Mouse (Mus musculus) lung, embryonic 14.5 days (tissue): ENCODE data around the gene Ccpg1. TPM values are rescaled to one million over a fixed set of nuclear protein-coding genes. Genes with fewer than 3 reads are reported as not detected.

Experiments
- ATAC-seq: fragments of 200-750 bp; cut with Nextera tagmentation; 2 replicates; pipeline ENCODE4 v1.8.0; 2017; ENCODE audit warnings: mild to moderate bottlenecking, moderate TSS enrichment, moderate library complexity; ENCODE audit not compliant: insufficient read depth
- DNase-seq: peaks from one replicate; pipeline ENCODE4 v3.0.0-alpha.2; 2015
- H3K27ac ChIP-seq: fragments of 300-500 bp; sonication (generic); 2 replicates; pipeline ENCODE4 v1.5.1; 2014; ENCODE audit warnings: low read depth, mild to moderate bottlenecking, moderate library complexity
- H3K27me3 ChIP-seq: fragments of 300-500 bp; sonication (generic); 2 replicates; pipeline ENCODE4 v1.6.1; 2014; ENCODE audit warnings: low read length, control low read depth; ENCODE audit not compliant: insufficient read depth
- H3K36me3 ChIP-seq: fragments of 300-500 bp; sonication (generic); 2 replicates; pipeline ENCODE4 v1.6.1; 2014; ENCODE audit warnings: control low read depth; ENCODE audit not compliant: insufficient read depth
- H3K4me1 ChIP-seq: fragments of 300-500 bp; sonication (generic); 2 replicates; pipeline ENCODE4 v1.6.1; 2014; ENCODE audit warnings: antibody characterized with exemption, control low read depth; ENCODE audit not compliant: insufficient read depth
- H3K4me2 ChIP-seq: fragments of 300-500 bp; sonication (generic); 2 replicates; pipeline ENCODE4 v1.6.1; 2014; ENCODE audit warnings: mild to moderate bottlenecking
- H3K4me3 ChIP-seq: fragments of 300-500 bp; sonication (generic); 2 replicates; pipeline ENCODE4 v1.5.1; 2014; ENCODE audit warnings: low read depth, low read length
- H3K9ac ChIP-seq: fragments of 300-500 bp; sonication (generic); 2 replicates; pipeline ENCODE4 v1.6.1; 2014
- H3K9me3 ChIP-seq: fragments of 300-500 bp; sonication (generic); 2 replicates; pipeline ENCODE4 v1.6.1; 2016; ENCODE audit warnings: low read depth, low read length, control low read depth
- CTCF ChIP-seq: IDR thresholded peaks from 2 replicates; pipeline ENCODE4 v1.5.1; 2016; ENCODE audit warnings: antibody characterized with exemption, low read depth
- WGBS: fragments of 180-500 bp; shearing (Covaris S2); extraction: QIAGEN DNeasy Blood & Tissue Kit; methylation state at CpG from one replicate; pipeline ENCODE4 v1.1.7; 2014; 5-methylcytosine and 5-hydroxymethylcytosine counted together
- polyA plus RNA-seq: library from polyadenylated mRNA; unstranded; fragments of >200 nt; fragmentation: Nextera tagmentation; extraction: Ambion mirVana; gene quantifications from 2 replicates; pipeline ENCODE4 v1.2.1, GENCODE M21; 2014

Ccpg1 gene
- polyA plus RNA-seq, 1 experiment from 2014 or later, result 20.6 TPM

GRCm38 (mm10) chr9:72955546-72955945 lies 29.7 kb upstream of the Ccpg1 start:
- DNase-seq, result peak; percentile 78
- Histone ChIP-seq H3K9ac (no peak overlapping the region), H3K9me3 (no peaks in the 10 kb centered on the region), H3K27ac (no peak overlapping the region), H3K36me3 (no peaks in the 10 kb centered on the region), H3K4me1 (peaks cover 4% of the 10 kb centered on the region; the same call in 1 of the 2 replicates), H3K4me3 (no peak overlapping the region), H3K4me2 (no peak overlapping the region), H3K27me3 (no peaks in the 10 kb centered on the region)
- no peak for ATAC-seq
- WGBS, result 27% methylated on average over 1 of the region's 1 CpGs
- peak; percentile 79 for TF ChIP-seq CTCF

- peak; percentile 93 for DNase-seq
- H3K9me3 ChIP-seq, result no peaks in the 10 kb centered on the region
- ATAC-seq, result peak; percentile 94
- H3K27ac ChIP-seq, result peak within 1 kb of the TSS; percentile 50; the same call in 1 of the 2 replicates
- H3K4me3 ChIP-seq, result peak within 1 kb of the TSS; percentile 68
- 1% methylated on average over 43 of the region's 43 CpGs for WGBS
- no peaks in the 10 kb centered on the region for H3K36me3 ChIP-seq
- peak within 1 kb of the TSS; percentile 69 for H3K4me2 ChIP-seq
- H3K4me1 ChIP-seq, result peaks cover 4% of the 10 kb centered on the region; the same call in 1 of the 2 replicates
- H3K27me3 ChIP-seq, result no peaks in the 10 kb centered on the region
- peak within 1 kb of the TSS; percentile 63 for H3K9ac ChIP-seq
- TF ChIP-seq CTCF, result peak; percentile 42
These were observed 26.4 kb upstream of the Ccpg1 start, which contains the start of the genes Dyx1c1 and Gm44503 for GRCm38 (mm10) chr9:72958521-72959450. TSS of gene Dyx1c1 (plus strand) at chr9:72958785. TSS of gene Gm44503 (plus strand) at chr9:72958852.

- Histone ChIP-seq H3K9ac (no peak overlapping the region), H3K27me3 (no peaks in the 10 kb centered on the region), H3K9me3 (no peaks in the 10 kb centered on the region), H3K4me1 (peaks cover 4% of the 10 kb centered on the region; the same call in 1 of the 2 replicates), H3K4me2 (no peak overlapping the region), H3K27ac (no peak overlapping the region), H3K4me3 (no peak overlapping the region), H3K36me3 (no peaks in the 10 kb centered on the region)
- 62% methylated on average over 8 of the region's 8 CpGs for WGBS
- TF ChIP-seq CTCF, result no peak
- no peak for DNase-seq
- no peak for ATAC-seq
These were observed 23.9 kb upstream of the Ccpg1 start for GRCm38 (mm10) chr9:72961346-72961745.

GRCm38 (mm10) chr9:72961959-72962358 lies 23.3 kb upstream of the Ccpg1 start:
- H3K36me3 ChIP-seq, result no peaks in the 10 kb centered on the region
- H3K4me1 ChIP-seq, result peaks cover 4% of the 10 kb centered on the region; the same call in 1 of the 2 replicates
- H3K4me2 ChIP-seq, result no peak overlapping the region
- H3K9me3 ChIP-seq, result no peaks in the 10 kb centered on the region
- TF ChIP-seq CTCF, result no peak
- H3K27ac ChIP-seq, result no peak overlapping the region
- ATAC-seq (no peak), DNase-seq (no peak)
- no peaks in the 10 kb centered on the region for H3K27me3 ChIP-seq
- WGBS, result 71% methylated on average over 15 of the region's 15 CpGs
- no peak overlapping the region for H3K4me3 ChIP-seq
- no peak overlapping the region for H3K9ac ChIP-seq

GRCm38 (mm10) chr9:72968349-72969061 lies 16.7 kb upstream of the Ccpg1 start:
- peak; percentile 69 for TF ChIP-seq CTCF
- Histone ChIP-seq H3K4me2 (no peak overlapping the region), H3K36me3 (no peaks in the 10 kb centered on the region), H3K4me1 (no peaks in the 10 kb centered on the region), H3K4me3 (no peak overlapping the region), H3K27me3 (no peaks in the 10 kb centered on the region), H3K9ac (no peak overlapping the region), H3K9me3 (no peaks in the 10 kb centered on the region), H3K27ac (no peak overlapping the region)
- ATAC-seq, result no peak
- peak; percentile 70 for DNase-seq
- 31% methylated on average over 11 of the region's 11 CpGs for WGBS

- Histone ChIP-seq H3K4me2 (no peak overlapping the region), H3K4me1 (no peaks in the 10 kb centered on the region), H3K27me3 (no peaks in the 10 kb centered on the region), H3K9ac (no peak overlapping the region), H3K9me3 (no peaks in the 10 kb centered on the region), H3K27ac (no peak overlapping the region), H3K4me3 (no peak overlapping the region), H3K36me3 (no peaks in the 10 kb centered on the region)
- DNase-seq, result no peak
- TF ChIP-seq CTCF, result no peak
- 0 out of 2 replicates have a peak, but pooled peaks have one; percentile 21 for ATAC-seq
- WGBS, result 64% methylated on average over 7 of the region's 7 CpGs
These were observed 15.4 kb upstream of the Ccpg1 start for GRCm38 (mm10) chr9:72969874-72970273.

GRCm38 (mm10) chr9:72972435-72972834 lies 12.8 kb upstream of the Ccpg1 start:
- no peak for DNase-seq

More at GRCm38 (mm10) chr9:72972435-72972834, 12.8 kb upstream of the Ccpg1 start:
- H3K9ac ChIP-seq, result no peak overlapping the region
- H3K36me3 ChIP-seq, result no peaks in the 10 kb centered on the region
- TF ChIP-seq CTCF, result no peak
- H3K4me3 ChIP-seq, result no peak overlapping the region
- no peaks in the 10 kb centered on the region for H3K27me3 ChIP-seq
- no peaks in the 10 kb centered on the region for H3K4me1 ChIP-seq
- no peak overlapping the region for H3K27ac ChIP-seq
- 74% methylated on average over 5 of the region's 5 CpGs for WGBS
- H3K9me3 ChIP-seq, result no peaks in the 10 kb centered on the region
- H3K4me2 ChIP-seq, result no peak overlapping the region
- ATAC-seq, result no peak
